Mouse (Mus musculus) midbrain, embryonic 14.5 days (tissue): Measurements from ENCODE around the gene Kcnma1. TPM values are rescaled to one million over a fixed set of nuclear protein-coding genes. Genes with fewer than 3 reads are reported as not detected.
A peak's percentile ranks its signal among the peaks of the same experiment; 100 is the strongest.

Source experiments
- ATAC-seq: fragments of 200-750 bp; cut with Nextera tagmentation; 2 replicates; pipeline ENCODE4 v1.8.0; 2017; ENCODE audit warnings: moderate number of reproducible peaks, moderate library complexity; ENCODE audit not compliant: low FRiP score, low TSS enrichment
- DNase-seq: peaks from one replicate; pipeline ENCODE4 v3.0.0-alpha.2; 2015
- H3K27ac ChIP-seq: fragments of 300-500 bp; sonication (generic); replicated peaks from 2 replicates; pipeline ENCODE4 v1.5.1; 2014; ENCODE audit warnings: mild to moderate bottlenecking, low read depth, low read length, moderate library complexity
- H3K27me3 ChIP-seq: fragments of 300-500 bp; sonication (generic); 2 replicates; pipeline ENCODE4 v1.6.1; 2014; ENCODE audit warnings: low read length, control low read depth, mixed read lengths; ENCODE audit not compliant: control insufficient read depth, insufficient read depth
- H3K36me3 ChIP-seq: fragments of 300-500 bp; sonication (generic); 2 replicates; pipeline ENCODE4 v1.6.1; 2014; ENCODE audit warnings: low read length, control low read depth; ENCODE audit not compliant: control insufficient read depth, insufficient read depth
- H3K4me1 ChIP-seq: fragments of 300-500 bp; sonication (generic); 2 replicates; pipeline ENCODE4 v1.6.1; 2014; ENCODE audit warnings: mild to moderate bottlenecking, antibody characterized with exemption, low read length, control low read depth; ENCODE audit not compliant: control insufficient read depth, insufficient read depth
- H3K4me2 ChIP-seq: fragments of 300-500 bp; sonication (generic); 2 replicates; pipeline ENCODE4 v1.6.1; 2014; ENCODE audit warnings: mild to moderate bottlenecking, low read length, moderate library complexity
- H3K4me3 ChIP-seq: fragments of 300-500 bp; sonication (generic); replicated peaks from 2 replicates; pipeline ENCODE4 v1.5.1; 2014; ENCODE audit warnings: low read depth, low read length
- H3K9ac ChIP-seq: fragments of 300-500 bp; sonication (generic); replicated peaks from 2 replicates; pipeline ENCODE4 v1.6.1; 2014; ENCODE audit warnings: mild to moderate bottlenecking, low read length, moderate library complexity
- H3K9me3 ChIP-seq: fragments of 300-500 bp; sonication (generic); 2 replicates; pipeline ENCODE4 v1.6.1; 2016; ENCODE audit warnings: low read length, control low read depth, mixed read lengths; ENCODE audit not compliant: control insufficient read depth
- WGBS: fragments of 180-500 bp; shearing (Covaris S2); extraction: QIAGEN DNeasy Blood & Tissue Kit; methylation state at CpG from one replicate; pipeline ENCODE4 v1.1.7; 2014; 5-methylcytosine and 5-hydroxymethylcytosine counted together
- polyA plus RNA-seq: library from polyadenylated mRNA; unstranded; fragments of >200 nt; fragmentation: Nextera tagmentation; extraction: Ambion mirVana; gene quantifications from 2 replicates; pipeline ENCODE4 v1.2.1, GENCODE M21; 2014

Gene Kcnma1
- polyA plus RNA-seq, 1 experiment from 2014 or later: 17.8 TPM

DNA sequence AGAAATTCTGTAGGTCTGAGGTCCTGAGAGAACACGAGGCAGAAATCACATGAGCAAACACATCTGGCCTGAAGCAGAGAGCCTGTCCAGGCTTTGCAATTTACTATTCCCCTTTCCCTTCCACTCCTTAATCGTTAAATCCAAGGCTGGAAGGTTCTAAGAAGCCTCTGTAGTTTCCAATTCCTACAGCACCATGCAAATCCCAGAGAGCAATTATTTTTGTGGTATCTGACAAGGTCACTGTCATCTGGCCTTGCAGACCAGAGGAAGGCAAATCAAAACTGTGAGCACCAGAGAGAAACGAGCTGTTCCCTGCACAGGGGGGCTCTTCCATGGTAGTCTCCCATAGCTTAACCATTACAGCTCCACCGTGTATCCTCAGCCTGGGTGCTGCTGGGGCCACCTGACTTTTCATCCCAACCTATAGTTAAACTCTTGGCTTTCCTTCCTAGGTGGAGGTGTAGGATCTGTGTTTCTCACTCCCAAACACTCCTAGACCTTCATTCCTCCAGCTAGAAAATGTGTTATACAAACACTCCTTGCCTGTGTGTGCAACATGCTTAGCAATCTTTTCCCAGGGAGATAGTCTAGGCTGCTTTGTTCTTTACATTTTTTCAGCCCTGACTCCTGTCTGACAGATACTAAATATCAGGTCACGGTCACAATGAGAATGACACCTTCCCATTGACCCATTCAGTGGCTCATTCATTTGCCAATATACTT is 461.9 kb downstream of the Kcnma1 start:
- Histone ChIP-seq H3K9ac (no peak overlapping the region), H3K36me3 (no peaks in the 10 kb centered on the region), H3K4me2 (no peak overlapping the region), H3K27ac (no peak overlapping the region), H3K27me3 (no peaks in the 10 kb centered on the region), H3K4me3 (no peak overlapping the region), H3K4me1 (0 out of 2 replicates have a peak, but pooled peaks cover 5% of the 10 kb centered on the region), H3K9me3 (no peaks in the 10 kb centered on the region)
- 54% methylated on average over 5 of the region's 5 CpGs for WGBS
- ATAC-seq (no peak), DNase-seq (no peak)

DNA sequence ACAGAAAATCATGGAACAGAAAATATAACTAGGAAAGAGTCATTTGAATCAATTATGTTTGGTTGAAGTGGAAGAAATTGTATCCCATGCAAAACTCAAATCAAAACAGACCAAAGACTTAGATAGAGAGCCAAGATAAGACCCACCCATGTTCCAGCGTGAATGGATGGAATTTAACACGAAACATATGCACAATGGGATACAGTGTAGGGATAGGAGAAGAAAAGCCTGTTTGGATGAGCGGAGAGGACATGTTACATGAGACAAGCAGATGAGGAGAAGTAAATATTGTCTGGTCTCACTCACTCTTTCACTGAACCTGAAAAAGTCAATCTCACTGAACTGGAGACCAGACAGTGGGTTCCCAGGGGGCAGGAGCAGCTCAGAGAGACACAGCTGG is 463.8 kb downstream of the Kcnma1 start:
- H3K4me2 ChIP-seq: no peak overlapping the region
- no peak overlapping the region for H3K4me3 ChIP-seq
- H3K27me3 ChIP-seq: no peaks in the 10 kb centered on the region
- H3K9ac ChIP-seq: no peak overlapping the region
- H3K9me3 ChIP-seq: no peaks in the 10 kb centered on the region
- H3K36me3 ChIP-seq: no peaks in the 10 kb centered on the region
- 0 out of 2 replicates have a peak, but pooled peaks cover 5% of the 10 kb centered on the region for H3K4me1 ChIP-seq
- DNase-seq (no peak), ATAC-seq (no peak)
- no peak overlapping the region for H3K27ac ChIP-seq
- WGBS: 87% methylated on average over 3 of the region's 3 CpGs

DNA sequence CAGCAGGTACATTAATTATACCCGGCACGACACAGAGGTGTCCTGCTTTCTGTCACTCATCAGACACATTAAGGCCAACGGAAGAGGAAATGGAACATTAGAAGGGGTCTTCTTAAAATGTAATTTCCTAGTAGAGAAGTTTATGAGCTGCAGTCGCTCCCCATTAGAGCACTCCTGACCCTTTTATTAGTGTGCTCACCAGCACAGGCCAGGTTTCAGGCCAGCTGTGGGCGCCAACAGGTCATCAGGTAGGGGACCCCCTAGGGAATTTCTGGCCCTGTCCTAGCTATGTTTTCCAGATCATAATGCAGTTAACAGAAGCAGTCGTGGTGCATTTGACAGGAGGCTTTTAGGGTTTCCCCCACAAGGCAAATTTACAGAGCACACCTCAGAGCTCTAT is 472.2 kb downstream of the Kcnma1 start:
- H3K4me2 ChIP-seq: no peak overlapping the region
- H3K27ac ChIP-seq: no peak overlapping the region
- no peaks in the 10 kb centered on the region for H3K9me3 ChIP-seq
- no peaks in the 10 kb centered on the region for H3K4me1 ChIP-seq
- ATAC-seq: no peak
- 91% methylated on average over 6 of the region's 6 CpGs for WGBS
- H3K9ac ChIP-seq: no peak overlapping the region
- no peak for DNase-seq
- no peak overlapping the region for H3K4me3 ChIP-seq
- no peaks in the 10 kb centered on the region for H3K36me3 ChIP-seq
- no peaks in the 10 kb centered on the region for H3K27me3 ChIP-seq

DNA sequence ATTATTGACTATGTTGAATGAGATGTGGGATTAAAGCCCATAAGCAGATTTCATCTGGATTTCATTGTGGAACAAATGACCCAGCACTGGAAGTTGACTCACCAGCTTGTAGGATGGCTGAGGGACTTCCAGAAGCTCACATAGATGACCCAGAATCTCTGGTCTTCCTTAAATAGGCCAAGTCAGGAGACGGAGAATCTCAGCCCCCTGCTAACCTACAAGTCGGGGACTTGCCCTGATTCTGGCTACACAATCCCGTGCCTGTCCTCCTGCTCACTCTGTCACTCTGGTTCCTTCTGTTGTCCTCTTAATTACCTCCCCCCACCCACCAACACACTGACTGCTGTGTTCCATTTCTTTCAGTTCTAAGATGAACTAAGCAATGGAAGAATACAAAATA is 474.7 kb downstream of the Kcnma1 start:
- Histone ChIP-seq H3K9me3 (no peaks in the 10 kb centered on the region), H3K36me3 (no peaks in the 10 kb centered on the region), H3K27me3 (no peaks in the 10 kb centered on the region), H3K27ac (no peak overlapping the region), H3K4me1 (no peaks in the 10 kb centered on the region), H3K9ac (no peak overlapping the region), H3K4me3 (no peak overlapping the region), H3K4me2 (no peak overlapping the region)
- ATAC-seq: no peak
- 88% methylated on average over 3 of the region's 3 CpGs for WGBS
- DNase-seq: no peak

DNA sequence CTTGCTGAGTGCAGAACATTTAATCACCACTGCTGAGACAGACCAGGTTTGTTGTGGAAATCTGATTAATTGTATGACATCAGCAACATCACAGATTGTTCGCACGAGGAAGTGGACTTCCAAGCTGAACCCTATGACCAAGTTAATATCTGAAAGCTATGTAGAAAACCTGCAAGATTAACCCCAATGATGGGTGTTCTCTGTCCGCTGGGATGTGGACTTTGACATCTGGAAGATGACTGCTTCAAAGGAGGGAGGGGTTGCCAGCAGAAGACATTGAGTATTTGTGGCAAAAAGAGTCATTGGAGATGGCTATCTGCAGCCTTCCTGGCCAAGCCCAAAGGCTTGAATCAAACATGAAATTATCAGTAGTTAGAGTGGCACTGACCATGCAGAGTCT is 480.9 kb downstream of the Kcnma1 start:
- Histone ChIP-seq H3K27ac (no peak overlapping the region), H3K36me3 (no peaks in the 10 kb centered on the region), H3K4me3 (no peak overlapping the region), H3K9me3 (no peaks in the 10 kb centered on the region), H3K27me3 (no peaks in the 10 kb centered on the region), H3K4me2 (no peak overlapping the region), H3K9ac (no peak overlapping the region), H3K4me1 (no peaks in the 10 kb centered on the region)
- ATAC-seq (no peak), DNase-seq (no peak)
- WGBS: 92% methylated on average over 3 of the region's 3 CpGs

DNA sequence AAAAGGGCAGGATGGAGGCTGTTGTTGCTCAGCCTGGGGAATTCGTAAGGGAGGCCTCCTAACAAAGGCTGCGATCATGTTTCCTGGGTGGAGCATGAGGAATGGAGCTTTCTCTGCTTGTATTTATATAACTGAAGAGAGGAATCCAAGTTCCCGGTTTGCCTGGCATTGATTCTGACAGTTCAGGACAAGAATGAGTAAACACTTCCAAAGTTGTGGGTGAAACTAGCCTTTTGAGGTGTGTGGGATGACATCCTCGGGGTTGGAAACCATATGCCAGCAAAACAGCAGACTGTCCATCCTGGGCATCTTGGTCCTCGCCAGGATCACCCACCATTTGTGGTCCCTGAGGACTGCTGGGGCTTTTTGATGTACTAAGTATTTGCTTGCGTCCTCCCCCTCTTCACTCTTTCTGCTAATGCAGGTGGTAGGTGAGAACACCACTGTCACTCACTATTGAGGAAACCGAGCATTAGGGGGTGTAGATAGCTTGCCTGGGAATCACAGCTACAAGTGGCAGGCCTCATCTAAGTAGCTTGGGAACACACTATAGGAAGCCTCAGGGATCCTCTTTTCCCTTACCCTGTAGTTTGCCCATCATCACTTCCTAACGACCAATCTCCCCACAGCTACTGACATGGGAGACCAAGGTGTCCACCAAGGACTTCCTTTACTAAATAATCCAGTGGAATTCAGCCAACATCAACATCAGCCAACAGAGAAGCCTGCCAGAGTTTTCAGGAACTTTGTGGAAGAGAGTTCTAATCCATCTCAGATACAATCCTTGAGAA is 482.4 kb downstream of the Kcnma1 start:
- no peak overlapping the region for H3K9ac ChIP-seq
- H3K4me1 ChIP-seq: no peaks in the 10 kb centered on the region
- no peaks in the 10 kb centered on the region for H3K36me3 ChIP-seq
- H3K4me2 ChIP-seq: no peak overlapping the region
- no peak overlapping the region for H3K4me3 ChIP-seq
- no peaks in the 10 kb centered on the region for H3K9me3 ChIP-seq
- no peak overlapping the region for H3K27ac ChIP-seq
- DNase-seq (no peak), ATAC-seq (no peak)
- 81% methylated on average over 8 of the region's 8 CpGs for WGBS
- H3K27me3 ChIP-seq: no peaks in the 10 kb centered on the region

DNA sequence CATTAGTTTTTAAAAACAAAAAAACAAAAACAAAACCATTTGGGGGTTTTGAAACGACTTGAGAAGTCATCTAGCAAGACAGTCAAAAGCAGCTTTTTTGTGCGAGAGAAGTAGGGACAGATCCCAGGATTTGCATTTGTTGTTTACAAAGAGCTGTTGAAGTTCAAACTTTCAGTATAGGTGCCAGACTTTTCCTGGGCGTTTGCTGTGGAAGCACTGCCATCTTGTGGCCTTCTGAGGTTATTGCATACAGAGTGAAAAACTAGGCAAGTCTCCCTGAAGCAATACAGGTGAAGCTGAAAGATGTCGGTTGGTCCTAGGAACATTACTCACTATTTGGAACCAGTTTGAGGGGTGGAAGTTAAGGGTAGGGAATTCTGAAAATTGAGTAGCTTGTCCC is 484.6 kb downstream of the Kcnma1 start:
- WGBS: 10% methylated on average over 4 of the region's 4 CpGs
- DNase-seq: peak; percentile 86
- no peak overlapping the region for H3K9ac ChIP-seq
- H3K27ac ChIP-seq: no peak overlapping the region
- no peaks in the 10 kb centered on the region for H3K27me3 ChIP-seq
- H3K36me3 ChIP-seq: no peaks in the 10 kb centered on the region
- H3K4me3 ChIP-seq: no peak overlapping the region
- H3K9me3 ChIP-seq: no peaks in the 10 kb centered on the region
- H3K4me2 ChIP-seq: no peak overlapping the region
- H3K4me1 ChIP-seq: no peaks in the 10 kb centered on the region
- no peak for ATAC-seq

DNA sequence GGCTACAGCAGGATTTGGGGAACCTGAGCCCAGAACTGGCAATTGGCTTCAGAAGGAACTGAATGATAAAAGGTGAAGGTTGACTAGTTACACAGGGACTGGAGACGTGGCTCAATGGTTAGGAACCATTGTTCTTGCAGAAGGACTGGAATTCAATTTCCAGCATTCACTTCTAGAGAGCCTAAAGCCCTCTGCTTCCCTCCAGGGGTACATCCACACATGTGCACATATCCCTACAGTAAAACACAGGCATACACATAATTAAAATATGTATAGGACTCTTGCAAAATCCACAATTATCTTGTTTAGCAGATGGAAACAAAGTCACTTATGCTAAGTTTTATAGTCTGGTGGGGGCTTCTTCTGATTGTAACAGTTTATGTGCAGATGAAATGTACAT is 485.1 kb downstream of the Kcnma1 start:
- Histone ChIP-seq H3K4me1 (no peaks in the 10 kb centered on the region), H3K9ac (no peak overlapping the region), H3K9me3 (no peaks in the 10 kb centered on the region), H3K4me3 (no peak overlapping the region), H3K36me3 (no peaks in the 10 kb centered on the region), H3K27ac (no peak overlapping the region), H3K4me2 (no peak overlapping the region), H3K27me3 (no peaks in the 10 kb centered on the region)
- ATAC-seq: no peak
- no peak for DNase-seq
- WGBS: 50% methylated on average over 1 of the region's 1 CpGs

DNA sequence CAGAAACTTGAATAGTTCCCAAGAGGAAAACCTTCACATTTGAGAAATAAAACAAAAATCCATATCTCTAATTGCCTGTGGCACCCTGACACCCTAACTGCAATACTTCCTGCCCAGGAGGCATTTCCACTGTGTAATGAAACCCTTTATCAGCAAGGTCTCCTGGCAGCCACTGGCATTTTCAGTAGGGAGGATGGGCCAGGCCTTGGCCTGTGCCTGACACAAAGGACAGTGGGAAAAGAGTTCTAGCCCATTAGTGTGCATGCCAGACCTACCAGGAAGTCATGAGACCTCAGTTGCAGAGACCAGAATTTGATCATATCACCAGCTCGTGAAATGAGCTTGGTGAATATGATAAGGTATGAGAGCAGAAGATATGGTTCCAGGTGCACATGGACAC is 488.4 kb downstream of the Kcnma1 start:
- Histone ChIP-seq H3K9me3 (no peaks in the 10 kb centered on the region), H3K4me1 (no peaks in the 10 kb centered on the region), H3K9ac (no peak overlapping the region), H3K36me3 (no peaks in the 10 kb centered on the region), H3K4me2 (no peak overlapping the region), H3K27ac (no peak overlapping the region), H3K27me3 (no peaks in the 10 kb centered on the region), H3K4me3 (no peak overlapping the region)
- DNase-seq (no peak), ATAC-seq (no peak)
- 90% methylated on average over 1 of the region's 1 CpGs for WGBS
